Mouse (Mus musculus) thymus, postnatal 0 days (tissue): ENCODE results near the gene Frmd6. TPM values are rescaled to one million over a fixed set of nuclear protein-coding genes. Genes with fewer than 3 reads are reported as not detected.

ENCODE experiments used
- DNase-seq: peaks from one replicate; pipeline ENCODE4 v3.0.0-alpha.2; 2015; ENCODE audit warnings: low spot score
- polyA plus RNA-seq: library from polyadenylated mRNA; unstranded; fragments of >200 nt; fragmentation: Nextera tagmentation; extraction: Ambion mirVana; gene quantifications from 2 replicates; pipeline ENCODE4 v1.2.1, GENCODE M21; 2015

Frmd6 gene
- polyA plus RNA-seq, 1 experiment from 2014 or later: 20.1 TPM

DNA sequence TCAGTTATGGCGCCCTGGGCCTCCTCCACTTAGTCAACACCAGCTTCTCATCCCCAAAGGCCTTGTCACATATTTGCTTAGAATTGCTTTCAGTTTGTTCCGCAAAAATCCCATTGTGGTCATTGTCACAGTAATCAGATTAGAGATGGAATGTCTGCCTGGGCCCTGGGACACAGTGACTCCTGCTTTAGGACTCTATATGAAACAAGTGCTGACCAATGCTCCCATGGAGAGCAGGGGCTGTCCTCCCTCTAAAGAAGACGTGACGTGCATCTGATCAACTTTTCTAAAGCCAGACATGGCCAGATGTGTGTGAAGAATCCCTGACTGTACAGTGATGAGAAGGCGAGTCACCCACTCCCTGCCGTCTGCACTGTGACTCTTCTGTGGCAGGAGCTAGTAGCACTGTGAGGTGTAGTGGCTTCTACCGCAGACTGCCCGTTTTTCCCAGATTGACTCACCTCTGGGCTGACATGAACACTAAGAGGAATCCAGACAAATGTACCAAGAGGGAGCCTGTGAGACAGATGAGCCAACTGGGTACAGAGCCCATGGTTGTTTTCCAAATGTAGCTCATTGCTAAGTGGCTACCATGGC lies 65.7 kb downstream of the Frmd6 start:
- no peak for DNase-seq

GRCm38 (mm10) chr12:70895275-70895674 lies 70.0 kb downstream of the Frmd6 start:
- DNase-seq: no peak

GRCm38 (mm10) chr12:70896068-70896467 lies 70.8 kb downstream of the Frmd6 start:
- DNase-seq: no peak

GRCm38 (mm10) chr12:70897434-70897833 lies 72.1 kb downstream of the Frmd6 start:
- DNase-seq: peak; percentile 38

DNA sequence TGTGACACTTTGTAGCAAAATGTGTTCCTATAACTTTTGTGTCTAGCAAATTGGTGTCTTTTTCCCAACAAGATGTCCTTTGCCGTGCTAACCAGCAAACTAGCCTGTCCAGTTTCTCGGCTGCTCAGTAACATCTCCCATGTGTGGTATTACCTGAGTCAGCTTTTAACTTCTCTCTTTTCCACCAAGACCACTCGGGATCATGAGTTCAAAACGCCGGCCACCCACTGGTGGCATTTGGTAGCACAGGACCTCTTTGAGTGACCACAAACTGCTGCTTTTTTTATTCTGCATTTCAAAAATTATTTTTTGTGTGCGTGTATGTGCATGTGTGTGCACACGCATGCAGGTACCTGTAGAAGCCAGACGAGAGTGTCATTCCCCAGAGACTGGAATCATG lies 73.1 kb downstream of the Frmd6 start:
- DNase-seq: no peak

DNA sequence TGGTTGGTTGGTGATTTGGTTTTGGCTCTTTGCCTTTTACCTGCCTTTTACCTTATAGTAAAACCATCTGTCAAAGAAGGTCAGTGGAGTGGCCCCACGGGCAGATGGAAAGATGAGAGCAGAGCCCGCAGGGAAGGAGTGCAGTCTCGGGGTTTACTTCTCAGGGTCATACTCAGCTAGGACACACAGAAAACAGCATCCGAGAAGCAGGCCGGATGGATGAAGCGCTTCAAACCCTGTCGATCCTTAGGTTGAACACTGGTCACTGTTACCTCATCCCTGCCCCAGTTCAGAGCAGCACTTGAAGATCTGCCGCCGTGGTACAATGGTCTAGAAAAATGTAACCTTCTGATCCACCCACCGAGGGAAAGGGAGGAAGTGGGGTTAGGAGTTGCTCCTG lies 79.2 kb downstream of the Frmd6 start:
- no peak for DNase-seq

- DNase-seq: no peak
Observed at GRCm38 (mm10) chr12:70906867-70907266, 81.6 kb downstream of the Frmd6 start.

DNA sequence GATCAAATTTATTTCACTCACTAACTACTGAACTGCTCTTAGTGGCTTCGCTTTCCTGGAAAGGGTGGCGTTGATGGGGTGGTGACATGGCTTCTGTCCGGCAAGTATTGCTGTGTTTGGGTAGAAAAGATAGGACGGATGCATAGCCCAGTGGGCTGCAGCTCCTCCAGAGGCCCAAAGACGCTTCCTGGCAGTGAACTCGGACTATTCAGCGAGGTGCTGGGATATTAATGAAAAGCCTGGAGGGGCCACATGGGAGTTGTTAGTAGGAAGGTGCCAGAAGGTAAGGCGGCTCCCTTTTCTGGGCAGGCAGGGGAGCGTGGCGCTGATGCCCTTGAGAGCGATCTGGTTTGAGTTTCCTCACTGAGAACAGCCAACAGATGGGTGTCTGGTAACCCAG lies 82.3 kb downstream of the Frmd6 start:
- DNase-seq: no peak

DNA sequence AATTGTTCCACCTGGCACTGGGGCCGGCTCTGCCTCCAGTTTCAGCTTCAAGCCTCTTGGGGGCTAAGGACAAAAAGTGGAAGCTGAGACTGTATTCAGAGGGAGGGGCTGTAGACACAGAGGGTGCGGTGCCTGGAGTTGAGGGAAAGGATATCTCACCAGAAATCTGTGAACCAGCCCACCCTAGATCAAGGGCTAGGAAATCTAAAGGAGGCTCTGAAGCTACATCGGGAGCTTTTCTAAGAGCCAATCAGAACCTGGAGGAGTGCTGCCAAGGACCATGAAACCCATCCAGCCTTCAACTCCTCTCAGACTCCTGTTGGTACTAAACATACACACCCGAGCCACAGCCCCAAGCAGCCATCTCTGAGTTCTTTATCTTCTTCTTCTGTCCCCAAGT lies 82.8 kb downstream of the Frmd6 start:
- DNase-seq: no peak

DNA sequence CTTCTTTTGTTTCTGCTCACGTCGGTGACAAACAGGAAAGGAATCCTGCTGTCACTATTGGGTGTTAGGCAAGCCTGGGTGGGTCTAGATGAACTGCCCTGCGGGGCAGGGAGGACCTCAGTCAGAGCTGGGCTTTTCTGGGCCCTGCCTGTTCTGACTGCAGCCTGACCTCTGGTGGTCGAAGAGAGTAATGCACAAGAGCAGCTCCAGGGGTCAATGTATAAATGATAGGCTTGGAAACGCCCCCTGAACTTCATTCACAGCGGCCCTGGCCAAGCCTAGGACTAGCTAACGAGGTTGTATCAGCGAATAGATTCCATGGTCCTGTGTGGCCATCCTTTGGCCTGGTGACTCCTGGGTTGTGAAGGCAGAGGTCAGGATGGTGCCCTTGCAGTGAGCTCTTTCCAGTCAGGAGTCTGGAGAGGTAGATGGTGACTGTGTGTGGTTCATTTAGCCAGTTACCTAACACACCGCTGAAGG lies 85.0 kb downstream of the Frmd6 start:
- peak; percentile 78 for DNase-seq

GRCm38 (mm10) chr12:70911029-70911428 lies 85.7 kb downstream of the Frmd6 start:
- peak; percentile 77 for DNase-seq

- no peak for DNase-seq
Observed at GRCm38 (mm10) chr12:70911676-70912379, 86.5 kb downstream of the Frmd6 start.

GRCm38 (mm10) chr12:70913429-70913828 lies 88.1 kb downstream of the Frmd6 start:
- DNase-seq: peak; percentile 81

DNA sequence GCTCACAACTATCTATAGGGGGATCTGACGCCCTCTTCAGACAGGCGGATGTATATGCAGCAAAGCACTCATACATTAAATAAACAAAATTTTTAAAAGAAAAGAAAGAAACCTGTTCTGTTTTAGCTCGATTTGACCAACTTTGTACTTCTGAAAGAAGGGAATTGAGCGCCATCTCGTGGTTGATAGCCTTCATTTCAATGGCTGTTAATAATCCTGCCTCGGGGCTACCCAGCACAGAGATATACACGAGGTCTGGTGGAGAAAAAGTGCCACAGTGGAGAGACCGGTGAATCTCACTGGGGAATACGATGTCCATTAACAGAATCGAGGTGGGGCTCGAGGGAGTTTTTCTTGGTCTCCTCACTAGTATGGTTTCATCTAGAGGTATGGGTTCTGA lies 89.1 kb downstream of the Frmd6 start:
- peak; percentile 65 for DNase-seq

DNA sequence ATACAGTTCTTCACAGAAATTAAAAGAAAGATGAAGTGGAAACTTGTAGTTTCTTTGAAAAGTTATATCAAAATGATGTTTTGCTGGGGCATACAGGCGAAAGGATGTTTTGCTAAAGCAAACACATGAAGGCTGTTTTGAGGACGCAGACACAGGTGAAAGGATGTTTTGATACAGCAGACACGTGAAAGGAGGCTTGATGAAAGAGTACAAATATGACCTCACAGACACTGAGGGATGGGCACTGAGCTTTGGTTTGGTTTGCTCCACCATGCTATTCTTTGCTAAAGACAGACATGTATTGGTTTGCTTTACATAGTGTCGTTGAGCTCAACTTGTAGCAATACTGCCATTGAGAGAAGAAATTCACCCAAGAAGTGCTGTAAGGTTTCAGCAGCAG lies 104.5 kb downstream of the Frmd6 start:
- DNase-seq: no peak

- DNase-seq: no peak
Observed at GRCm38 (mm10) chr12:70937150-70937549, 111.8 kb downstream of the Frmd6 start.

DNA sequence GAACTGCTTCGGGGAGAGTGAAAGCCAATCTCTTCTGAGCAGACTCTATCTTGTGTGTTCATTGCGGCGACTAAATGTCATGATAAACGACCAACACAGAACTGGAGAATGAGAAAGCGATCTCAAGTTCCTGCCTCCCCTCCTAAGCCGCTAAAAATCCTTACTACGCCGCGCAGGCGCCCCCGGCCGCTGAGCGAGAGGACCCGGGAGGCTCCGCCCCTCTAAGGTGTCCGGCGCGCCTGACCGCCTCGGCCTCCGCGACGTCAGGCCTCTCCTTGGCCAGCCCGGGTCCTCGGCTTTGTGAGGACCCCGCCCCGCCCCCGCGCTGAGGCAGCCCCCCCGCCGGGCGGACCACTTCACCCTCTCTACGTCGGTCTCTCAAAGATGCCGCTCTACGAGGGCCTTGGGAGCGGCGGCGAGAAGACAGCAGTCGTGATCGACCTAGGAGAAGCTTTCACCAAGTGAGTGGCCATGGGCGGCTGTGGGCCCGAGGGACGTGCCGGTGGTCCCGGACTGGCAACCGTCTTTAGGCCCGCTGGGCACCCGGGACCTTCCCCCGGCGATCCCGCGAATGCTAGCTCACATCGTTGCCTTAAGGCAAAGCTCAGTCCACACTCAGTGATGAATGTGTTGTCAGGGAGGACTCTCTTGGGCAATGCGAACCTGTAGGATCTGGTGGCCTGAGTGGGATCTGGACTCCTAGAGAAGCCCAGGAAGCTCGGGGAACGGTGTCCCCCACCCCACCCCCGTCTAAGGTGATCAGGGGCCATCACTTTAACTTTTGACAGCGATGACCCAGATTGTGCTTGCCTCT lies 112.5 kb downstream of the Frmd6 start, which contains the start of gene Actr10:
TSS of gene Actr10 (plus strand) at position 287 of the 814 bp plus-strand sequence.
- peak; percentile 95 for DNase-seq

DNA sequence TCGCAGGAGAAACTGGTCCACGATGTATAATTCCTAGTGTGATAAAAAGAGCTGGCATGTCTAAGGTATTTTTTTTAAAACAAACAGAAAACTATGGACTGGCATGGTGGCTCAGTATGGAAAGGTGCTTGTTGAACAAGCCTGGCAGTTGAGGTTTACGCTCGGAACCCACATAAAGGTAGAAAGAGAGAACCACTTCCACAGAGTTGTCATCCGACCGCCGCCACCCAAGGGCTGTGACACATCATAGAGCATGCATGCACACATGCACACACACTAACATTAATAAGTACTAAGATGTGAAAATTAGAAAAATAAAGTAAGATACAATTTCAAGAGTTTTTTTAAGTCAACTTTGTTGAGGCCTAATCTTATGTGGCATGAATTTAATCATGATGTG lies 115.5 kb downstream of the Frmd6 start:
- peak; percentile 77 for DNase-seq

GRCm38 (mm10) chr12:70944181-70944580 lies 118.9 kb downstream of the Frmd6 start:
- no peak for DNase-seq

- DNase-seq: no peak
Observed at GRCm38 (mm10) chr12:70946585-70947256, 121.4 kb downstream of the Frmd6 start.
